Mouse (Mus musculus): ENCODE results near the gene C2cd3. TPM values are rescaled to one million over a fixed set of nuclear protein-coding genes. Genes with fewer than 3 reads are reported as not detected.

Gene C2cd3
- total RNA-seq, 4 experiments from 2014 or later = 19.8 to 27.6 (median 24.5) TPM

GRCm38 (mm10) chr7:100497402-100497801 lies 125.4 kb downstream of the C2cd3 start:
- DNase-seq (ENCODE audit: low spot score in 2 of 2) = no peak

DNA sequence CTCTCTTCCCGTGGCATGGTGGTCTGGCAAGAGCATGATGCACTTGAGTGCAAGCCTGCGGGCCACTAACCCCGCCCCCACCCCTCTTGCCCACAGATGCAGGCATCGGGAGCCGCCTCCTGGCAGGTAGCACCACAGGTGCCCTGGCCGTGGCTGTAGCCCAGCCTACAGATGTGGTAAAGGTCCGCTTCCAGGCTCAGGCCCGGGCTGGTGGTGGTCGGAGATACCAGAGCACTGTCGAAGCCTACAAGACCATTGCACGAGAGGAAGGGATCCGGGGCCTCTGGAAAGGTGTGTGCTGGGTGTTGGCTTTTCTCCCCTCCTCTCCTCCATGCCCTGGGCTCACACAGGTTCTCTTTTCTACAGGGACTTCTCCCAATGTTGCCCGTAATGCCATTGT lies 125.9 kb downstream of the C2cd3 start:
- DNase-seq (ENCODE audit: low spot score in 2 of 2) = no peak

DNA sequence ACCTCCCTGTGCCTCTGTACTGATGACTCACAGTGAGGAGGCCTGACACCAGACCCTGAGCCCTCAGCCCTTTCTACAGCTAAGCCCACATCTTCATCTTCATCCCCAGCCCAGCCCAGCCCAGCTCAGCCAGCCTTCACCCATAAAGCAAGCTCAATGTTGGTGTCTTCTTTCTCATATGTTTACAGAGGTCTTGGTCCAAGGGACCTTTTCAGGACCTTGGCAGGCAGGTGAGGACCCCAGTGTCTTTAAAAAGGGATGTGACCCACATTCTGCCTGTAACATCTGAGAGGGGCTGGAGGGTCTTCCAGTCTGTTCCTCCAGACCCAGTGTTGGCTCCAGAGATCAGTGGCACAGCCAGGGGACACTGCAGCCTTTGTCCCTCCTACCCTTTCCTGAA lies 127.4 kb downstream of the C2cd3 start:
- DNase-seq (ENCODE audit: low spot score in 2 of 2) = no peak

DNA sequence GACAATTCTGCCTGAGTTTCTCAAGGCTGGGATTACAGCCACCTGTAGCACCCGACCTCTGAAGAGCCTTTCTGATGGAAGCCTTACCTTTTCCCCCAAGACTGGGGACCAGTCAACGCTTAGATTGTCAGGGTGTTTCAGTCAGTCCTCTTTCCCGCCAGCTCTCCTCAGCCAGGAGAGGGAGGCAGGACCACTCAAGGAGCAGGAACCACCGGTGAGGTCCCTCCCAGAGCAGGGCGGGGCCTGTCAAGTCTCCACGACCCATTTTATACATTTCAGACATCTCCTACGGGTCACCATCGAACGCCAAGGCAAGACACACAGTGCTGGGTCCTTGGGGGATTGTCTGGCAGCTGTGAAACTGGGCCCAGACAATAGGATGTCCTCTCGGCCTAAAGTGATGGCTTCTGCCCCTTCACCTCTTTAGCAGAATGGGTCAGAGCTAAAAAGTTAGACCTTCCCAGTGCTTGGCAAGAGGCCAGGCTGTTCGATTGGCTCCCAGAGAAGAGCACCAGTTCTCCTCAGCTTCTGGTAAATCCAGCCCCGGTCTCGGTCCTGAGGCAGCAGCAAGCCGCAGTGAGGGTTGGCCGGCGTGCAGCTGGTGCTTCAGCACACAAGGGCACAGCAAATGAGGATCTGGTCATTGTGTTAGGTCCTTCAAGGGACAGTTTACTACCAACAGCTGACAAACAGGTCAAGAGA lies 128.4 kb downstream of the C2cd3 start:
- no peak for DNase-seq (ENCODE audit: low spot score in 2 of 2)

DNA sequence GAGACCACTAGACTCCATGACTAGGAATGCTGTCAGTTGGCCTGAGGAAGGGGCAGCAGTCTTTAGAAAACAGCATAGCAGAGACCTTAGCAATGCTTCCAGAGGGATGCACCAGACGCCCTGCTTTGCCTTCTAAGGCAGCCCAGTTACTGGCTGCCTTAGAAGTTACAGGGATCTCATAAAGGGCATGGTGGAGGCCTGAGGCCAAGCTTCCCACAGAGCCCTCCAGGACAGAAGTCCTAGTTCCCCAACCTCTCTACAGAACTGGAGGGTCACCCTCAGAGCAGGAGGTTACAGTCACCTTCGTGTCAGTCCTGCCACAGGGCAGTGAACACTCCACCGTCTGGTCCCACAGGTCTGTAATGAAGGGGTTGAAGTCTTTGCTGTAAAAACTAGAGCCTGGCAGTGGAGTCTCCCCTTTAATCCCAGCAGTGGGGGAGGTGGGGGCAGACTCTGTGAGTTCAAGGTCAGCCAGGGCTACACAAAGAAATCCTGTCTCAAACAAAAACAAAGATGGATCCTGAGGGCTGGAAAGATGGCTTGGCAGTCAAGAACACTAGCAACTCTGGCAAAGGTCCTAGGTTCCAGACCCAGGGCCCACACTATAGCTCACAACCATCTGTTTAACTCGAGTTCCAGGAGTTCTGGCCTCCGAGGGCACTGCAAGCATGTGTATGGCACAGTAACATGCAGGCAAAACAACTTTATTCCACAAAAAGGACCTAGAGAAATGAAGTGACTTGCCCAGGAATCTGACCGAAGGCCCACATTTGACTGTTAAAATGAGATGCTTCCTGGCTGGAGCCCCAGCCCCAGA lies 129.2 kb downstream of the C2cd3 start:
- DNase-seq (ENCODE audit: low spot score in 2 of 2) = no peak

DNA sequence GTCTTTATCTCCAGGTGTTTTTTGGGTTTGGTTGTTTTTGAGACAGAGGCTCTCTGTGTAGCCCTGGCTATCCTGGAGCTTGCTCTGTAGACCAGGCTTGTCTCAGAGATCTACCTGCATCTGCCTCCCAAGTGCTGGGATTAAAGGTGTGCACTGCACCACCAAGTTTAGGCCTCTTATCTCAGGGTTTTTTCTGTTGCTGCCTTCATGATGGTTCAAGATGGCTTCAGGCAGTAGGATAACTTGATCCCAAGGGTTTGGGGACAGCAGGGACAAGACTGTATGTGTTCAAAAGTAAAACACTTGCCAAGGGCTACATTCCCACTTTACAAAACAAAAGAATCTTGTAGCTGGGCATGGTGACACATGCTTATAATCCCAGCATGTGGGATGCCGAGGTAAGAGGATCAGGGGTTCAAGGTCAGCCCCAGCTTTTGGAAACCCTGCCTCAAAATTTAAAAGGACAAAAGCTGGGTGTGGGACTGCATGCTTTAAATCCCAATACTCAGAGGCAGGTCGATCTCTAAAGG lies 129.9 kb downstream of the C2cd3 start:
- DNase-seq (ENCODE audit: low spot score in 2 of 2) = no peak

DNA sequence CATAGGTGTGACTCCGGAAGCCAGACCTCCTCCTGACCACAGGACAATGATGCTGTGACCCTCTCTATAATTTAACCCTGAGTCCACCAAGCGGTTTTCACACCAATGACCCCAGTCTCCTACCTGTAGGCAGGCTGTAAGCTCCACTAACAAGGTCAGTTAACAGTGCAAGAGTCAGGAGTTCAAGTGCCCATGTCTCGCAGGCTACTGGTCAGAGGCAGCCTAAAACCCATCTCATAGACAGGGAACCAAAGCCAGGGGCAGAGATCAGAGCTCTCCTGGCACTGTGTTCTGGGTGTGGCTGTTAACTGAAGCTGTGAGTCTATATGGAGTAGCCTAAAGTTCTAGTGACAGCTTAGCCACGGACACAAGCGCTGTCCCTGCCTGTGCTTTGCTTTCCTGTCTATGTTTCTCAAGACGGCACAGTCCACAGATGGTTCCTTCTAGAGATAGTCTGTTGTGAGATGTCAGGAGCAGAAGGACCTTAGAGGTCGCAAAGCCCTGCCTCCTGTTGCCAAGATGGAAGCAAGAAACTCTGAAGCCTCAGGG lies 130.4 kb downstream of the C2cd3 start:
- no peak for DNase-seq (ENCODE audit: low spot score in 2 of 2)

DNA sequence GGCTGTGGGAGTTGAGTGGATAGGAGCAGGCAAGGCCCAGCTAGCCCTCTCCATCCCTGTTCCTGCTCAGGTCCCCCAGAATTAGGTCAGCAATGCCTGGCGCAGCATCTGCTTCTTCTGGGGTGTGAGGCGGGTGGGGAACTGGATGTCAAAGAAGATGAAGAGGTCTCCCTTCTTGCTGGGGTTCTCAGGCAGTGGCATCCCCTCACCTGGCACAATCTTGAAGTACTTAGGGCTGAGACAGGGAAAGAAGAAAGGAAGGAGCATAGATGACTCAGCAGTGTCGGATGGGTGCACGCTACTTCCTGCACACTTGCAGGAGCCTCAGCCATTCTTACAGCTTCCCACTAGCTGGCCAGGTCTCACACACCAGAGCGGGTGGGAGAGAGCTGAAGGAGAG lies 131.0 kb downstream of the C2cd3 start:
- no peak for DNase-seq (ENCODE audit: low spot score in 2 of 2)

DNA sequence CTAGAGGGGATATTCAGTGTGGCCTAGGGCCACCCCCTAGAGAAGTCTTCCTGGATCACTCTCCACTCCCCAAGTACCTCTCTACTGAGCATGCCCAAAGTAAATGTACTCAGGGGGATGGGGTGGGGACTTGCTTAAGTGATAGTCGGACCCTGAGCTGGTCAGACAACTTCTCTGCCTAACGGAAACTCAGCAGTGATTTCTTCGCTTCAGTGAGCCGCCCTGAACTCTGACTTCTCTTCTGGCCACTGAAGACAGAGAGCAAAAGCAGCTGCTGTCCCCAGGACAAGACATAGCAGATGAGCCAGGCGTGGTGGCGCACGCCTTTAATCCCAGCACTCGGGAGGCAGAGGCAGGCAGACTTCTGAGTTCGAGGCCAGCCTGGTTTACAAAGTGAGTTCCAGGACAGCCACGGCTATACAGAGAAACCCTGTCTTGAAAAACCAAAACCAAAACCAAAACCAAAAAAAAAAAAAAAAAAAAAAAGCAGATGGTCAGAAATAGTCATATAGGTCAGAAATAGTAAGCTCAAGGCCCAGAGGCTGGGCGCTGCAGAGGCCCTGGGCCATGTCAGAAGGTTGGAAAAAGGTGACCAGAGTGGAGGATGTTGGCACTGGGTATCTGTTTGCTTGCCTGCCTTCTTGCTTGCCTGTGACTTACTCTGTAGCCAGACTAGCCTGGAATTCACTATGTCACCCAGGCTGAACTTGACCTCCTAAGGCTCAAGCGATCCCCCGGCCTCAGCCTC lies 132.9 kb downstream of the C2cd3 start:
- DNase-seq (ENCODE audit: low spot score in 2 of 2) = no peak

DNA sequence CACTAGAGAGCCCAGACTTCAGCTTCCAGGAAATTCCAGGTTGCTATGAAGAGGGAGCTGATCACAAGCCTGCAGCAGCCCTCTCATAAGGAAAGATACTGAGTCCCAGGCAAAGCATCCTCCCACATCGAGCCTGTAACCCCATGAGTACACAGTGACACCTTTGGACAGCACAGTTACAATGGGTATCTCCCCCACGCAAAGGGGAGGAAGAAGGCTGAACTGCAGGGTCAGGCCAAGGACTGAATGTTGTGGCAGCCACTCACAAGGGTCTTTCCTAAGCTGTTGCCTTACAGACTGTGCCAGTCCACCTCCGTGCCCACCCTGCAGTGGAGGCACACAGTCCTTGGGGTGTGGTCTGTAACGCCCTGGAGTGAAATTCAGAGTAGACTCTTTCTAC lies 134.5 kb downstream of the C2cd3 start:
- DNase-seq (ENCODE audit: low spot score in 2 of 2) = no peak

GRCm38 (mm10) chr7:100508670-100509069 lies 136.6 kb downstream of the C2cd3 start:
- DNase-seq (ENCODE audit: low spot score in 2 of 2) = no peak

- DNase-seq (ENCODE audit: low spot score in 2 of 2) = no peak
Measured at GRCm38 (mm10) chr7:100511602-100512001, 139.6 kb downstream of the C2cd3 start.

DNA sequence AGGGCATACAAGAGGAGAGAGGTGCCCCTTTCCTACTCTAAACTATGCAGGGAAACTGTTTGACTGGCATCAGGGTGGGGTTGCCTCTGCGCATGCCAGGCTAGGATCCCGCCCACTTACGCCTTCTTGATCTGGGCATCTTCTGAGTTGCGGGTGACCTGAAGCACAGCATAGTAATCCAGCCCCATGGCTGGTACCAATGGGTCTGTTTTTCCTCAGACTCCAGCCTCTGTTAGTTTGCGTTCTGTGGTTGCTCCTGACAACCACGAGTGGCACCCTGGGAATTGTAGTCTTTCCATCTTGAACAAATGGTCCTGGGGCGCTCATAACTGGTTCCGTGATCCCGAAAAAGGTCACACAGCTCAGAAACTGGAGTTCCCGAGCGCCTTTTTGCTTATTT lies 142.5 kb downstream of the C2cd3 start, which contains the start of gene Dnajb13:
Dnajb13 (minus strand) TSS at position 388 of the 400 bp plus-strand sequence.
- no peak for DNase-seq (ENCODE audit: low spot score in 2 of 2)

Other genes with a start within 250 kb of the C2cd3 start
- gene Lipt2, start 213.0 kb upstream of the C2cd3 start, total RNA-seq (2022) = 1 to 10 TPM; 3.3 to 5.2 (median 3.9) TPM
- gene Kcne3, start 195.7 kb upstream of the C2cd3 start, total RNA-seq (2022) = 1 to 10 TPM in 1 of 4 experiments, under 1 TPM in 1, not detected in 2; 0.45 to 1.3 TPM
- 100 to 1,000 TPM; 224 to 279 (median 240) TPM for gene Pgm2l1, start 144.8 kb upstream of the C2cd3 start, total RNA-seq (2022)
- 10 to 100 TPM in 2 of 4 experiments, 1 to 10 TPM in 2; 4.7 to 16.0 (median 9.0) TPM for gene P4ha3, start 86.7 kb upstream of the C2cd3 start, total RNA-seq (2022)
- 100 to 1,000 TPM; 136 to 154 (median 142) TPM for gene Ppme1, start 74 bp downstream of the C2cd3 start, total RNA-seq (2022)
- gene Ucp3, start 100.8 kb downstream of the C2cd3 start, total RNA-seq (2022) = 1 to 10 TPM; 2.1 to 2.9 (median 2.2) TPM
- 100 to 1,000 TPM in 2 of 4 experiments, 10 to 100 TPM in 2; 40.3 to 175 (median 106) TPM for gene Ucp2, start 121.1 kb downstream of the C2cd3 start, total RNA-seq (2022)
- gene Dnajb13, start 142.7 kb downstream of the C2cd3 start, total RNA-seq (2022) = under 1 TPM in 3 of 4 experiments, not detected in 1; 0.38 to 0.98 (median 0.41) TPM
- 1 to 10 TPM; 7.9 to 9.9 (median 9.2) TPM for gene Coa4, start 164.8 kb downstream of the C2cd3 start, total RNA-seq (2022)
- 100 to 1,000 TPM; 340 to 373 (median 364) TPM for gene Rab6a, start 235.2 kb downstream of the C2cd3 start, total RNA-seq (2022)
- gene Mrpl48, start 236.1 kb downstream of the C2cd3 start, total RNA-seq (2022) = 10 to 100 TPM; 65.1 to 69.0 (median 66.7) TPM